Mouse (Mus musculus) liver, embryonic 15.5 days (tissue): Measurements from ENCODE around the gene Slc35g2. TPM values are rescaled to one million over a fixed set of nuclear protein-coding genes. Genes with fewer than 3 reads are reported as not detected.

ENCODE experiments used
- ATAC-seq: fragments of 200-750 bp; cut with Nextera tagmentation; 2 replicates; pipeline ENCODE4 v1.8.0; 2017; ENCODE audit warnings: moderate number of reproducible peaks, mild to moderate bottlenecking, moderate library complexity; ENCODE audit not compliant: insufficient read depth
- H3K27ac ChIP-seq: fragments of 300-500 bp; sonication (generic); replicated peaks from 2 replicates; pipeline ENCODE4 v1.5.1; 2015; ENCODE audit warnings: mild to moderate bottlenecking, inconsistent platforms
- H3K27me3 ChIP-seq: fragments of 300-500 bp; sonication (generic); 2 replicates; pipeline ENCODE4 v1.6.1; 2015; ENCODE audit warnings: mild to moderate bottlenecking, inconsistent platforms
- H3K36me3 ChIP-seq: fragments of 300-500 bp; sonication (generic); replicated peaks from 2 replicates; pipeline ENCODE4 v1.6.1; 2015; ENCODE audit warnings: moderate library complexity, mild to moderate bottlenecking, inconsistent platforms
- H3K4me1 ChIP-seq: fragments of 300-500 bp; sonication (generic); replicated peaks from 2 replicates; pipeline ENCODE4 v1.6.1; 2015; ENCODE audit warnings: inconsistent platforms
- H3K4me2 ChIP-seq: fragments of 300-500 bp; sonication (generic); 2 replicates; pipeline ENCODE4 v1.6.1; 2015; ENCODE audit warnings: moderate library complexity, mild to moderate bottlenecking, inconsistent platforms
- H3K4me3 ChIP-seq: fragments of 300-500 bp; sonication (generic); replicated peaks from 2 replicates; pipeline ENCODE4 v1.5.1; 2015; ENCODE audit warnings: mild to moderate bottlenecking, inconsistent platforms
- H3K9ac ChIP-seq: fragments of 300-500 bp; sonication (generic); 2 replicates; pipeline ENCODE4 v1.6.1; 2015; ENCODE audit warnings: moderate library complexity, mild to moderate bottlenecking, inconsistent platforms
- H3K9me3 ChIP-seq: fragments of 300-500 bp; sonication (generic); replicated peaks from 2 replicates; pipeline ENCODE4 v1.6.1; 2016; ENCODE audit warnings: inconsistent platforms
- WGBS: fragments of 180-500 bp; shearing (Covaris S2); methylation state at CpG from one replicate; pipeline ENCODE4 v1.1.7; 2015; ENCODE audit warnings: mixed read lengths; ENCODE audit not compliant: insufficient replicate concordance; 5-methylcytosine and 5-hydroxymethylcytosine counted together
- polyA plus RNA-seq: library from polyadenylated mRNA; unstranded; fragments of >200 nt; fragmentation: Nextera tagmentation; extraction: Ambion mirVana; gene quantifications from 2 replicates; pipeline ENCODE4 v1.2.1, GENCODE M21; 2015

Slc35g2 gene
- polyA plus RNA-seq, 1 experiment from 2014 or later, result 1.1 TPM

DNA sequence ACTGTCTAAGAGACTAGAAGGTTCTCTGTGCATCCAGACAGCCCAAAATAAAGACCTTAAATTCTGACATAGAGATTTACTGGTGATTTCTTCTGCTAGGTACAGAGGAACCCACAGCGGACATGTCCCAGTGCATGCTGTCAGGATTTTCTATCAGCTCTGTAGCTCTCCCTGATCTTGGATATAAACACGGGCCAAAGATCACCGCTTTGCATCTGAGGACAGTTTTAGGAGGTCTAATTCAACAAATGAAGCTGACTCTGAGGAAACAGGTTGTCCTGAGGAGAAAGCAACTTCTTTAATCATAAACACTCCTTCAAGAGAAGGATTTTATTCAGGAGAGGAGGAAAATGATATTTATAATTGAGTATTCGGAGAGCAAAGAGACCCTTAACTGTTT, 13.1 kb upstream of the Slc35g2 start:
- H3K9me3 ChIP-seq, result no peaks in the 10 kb centered on the region
- no peak overlapping the region for H3K4me3 ChIP-seq
- no peak for ATAC-seq
- H3K27ac ChIP-seq, result no peak overlapping the region
- H3K4me2 ChIP-seq, result no peak overlapping the region
- H3K27me3 ChIP-seq, result no peaks in the 10 kb centered on the region
- 0 out of 2 replicates have a peak, but pooled peaks cover 10% of the 10 kb centered on the region for H3K4me1 ChIP-seq
- H3K36me3 ChIP-seq, result no peaks in the 10 kb centered on the region
- 70% methylated on average over 4 of the region's 4 CpGs for WGBS
- no peak overlapping the region for H3K9ac ChIP-seq

- 0 out of 2 replicates have a peak, but pooled peaks cover 10% of the 10 kb centered on the region for H3K4me1 ChIP-seq
- H3K9ac ChIP-seq, result no peak overlapping the region
- no peaks in the 10 kb centered on the region for H3K36me3 ChIP-seq
- no peak overlapping the region for H3K4me2 ChIP-seq
- H3K27me3 ChIP-seq, result no peaks in the 10 kb centered on the region
- 48% methylated on average over 13 of the region's 13 CpGs for WGBS
- no peak overlapping the region for H3K27ac ChIP-seq
- H3K9me3 ChIP-seq, result no peaks in the 10 kb centered on the region
- H3K4me3 ChIP-seq, result no peak overlapping the region
- ATAC-seq, result no peak
Observed at GRCm38 (mm10) chr9:100582883-100583575, 12.1 kb upstream of the Slc35g2 start.

DNA sequence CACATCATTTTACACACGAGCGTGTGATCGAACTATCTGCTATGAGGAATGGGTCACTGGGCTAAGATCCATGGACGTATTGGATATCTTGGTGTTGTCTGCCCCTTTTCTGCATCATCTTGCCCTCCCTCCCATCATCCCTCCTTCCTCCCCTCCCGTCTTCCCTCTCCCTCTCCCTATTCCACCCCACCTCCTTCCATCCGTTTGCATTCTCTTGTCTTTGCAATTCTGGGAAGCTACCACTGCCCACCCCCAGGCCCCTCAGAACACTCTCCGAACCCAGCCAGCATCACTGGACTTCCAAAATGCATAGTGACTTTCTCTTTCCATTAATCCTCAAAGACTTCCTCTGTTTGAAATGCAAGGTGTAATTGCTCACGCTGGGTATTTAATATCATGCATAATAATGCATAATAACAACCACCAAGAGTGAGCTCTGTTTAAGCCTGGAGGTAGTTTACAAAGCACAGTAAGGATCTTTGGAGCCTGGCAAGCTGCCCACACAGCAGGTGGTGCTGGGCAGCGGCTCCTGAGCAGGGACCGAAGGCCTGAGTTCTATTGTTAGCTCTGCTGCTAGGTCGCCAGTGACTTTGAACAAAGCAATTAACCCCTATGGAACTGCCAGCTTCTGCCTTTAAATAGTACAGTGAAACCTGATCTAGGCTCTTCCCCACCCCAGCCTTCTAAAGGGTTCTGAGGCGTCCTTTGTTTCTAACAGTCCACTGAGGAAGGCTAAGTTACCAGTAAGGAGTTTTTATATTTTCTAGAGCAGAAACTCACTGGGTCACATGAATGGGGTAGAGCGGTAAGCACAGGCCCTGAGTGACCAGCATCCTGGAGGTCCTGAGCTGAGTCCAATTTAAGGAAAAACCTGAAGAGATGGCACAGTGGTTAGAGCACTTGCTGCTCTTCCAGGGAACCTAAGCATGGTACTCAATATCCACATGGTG, 10.9 kb upstream of the Slc35g2 start:
- Histone ChIP-seq H3K9me3 (no peaks in the 10 kb centered on the region), H3K36me3 (no peaks in the 10 kb centered on the region), H3K27me3 (no peaks in the 10 kb centered on the region), H3K4me3 (no peak overlapping the region), H3K9ac (no peak overlapping the region), H3K4me1 (0 out of 2 replicates have a peak, but pooled peaks cover 10% of the 10 kb centered on the region), H3K4me2 (no peak overlapping the region), H3K27ac (no peak overlapping the region)
- ATAC-seq, result no peak
- 57% methylated on average over 13 of the region's 13 CpGs for WGBS

DNA sequence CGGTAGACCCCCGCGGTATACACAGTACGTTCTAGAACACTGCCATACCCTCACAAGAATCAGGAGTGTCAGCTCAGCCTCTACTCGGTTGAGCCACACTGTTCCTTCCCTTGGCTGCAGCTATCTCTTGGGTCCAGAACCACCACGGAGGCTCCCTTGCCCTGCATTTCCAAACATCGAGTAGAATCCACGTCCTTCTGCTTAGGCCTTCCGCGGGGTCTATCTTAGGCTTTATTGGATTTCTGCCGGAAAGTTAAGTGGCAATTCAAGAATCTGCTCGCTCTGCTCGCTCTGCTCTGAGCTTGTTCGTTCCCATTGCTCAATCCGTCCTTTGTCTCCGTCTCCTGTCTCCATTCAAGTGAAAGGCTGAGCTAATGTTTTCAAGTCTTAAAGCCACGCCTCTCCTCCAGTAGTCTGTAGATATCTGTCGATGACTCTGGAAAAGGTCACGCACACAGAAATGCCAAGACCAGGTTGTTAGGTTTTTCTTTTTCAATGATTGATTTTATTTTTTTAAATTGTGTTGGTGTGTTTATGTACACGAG, 9.4 kb upstream of the Slc35g2 start:
- H3K27me3 ChIP-seq, result peaks cover 4% of the 10 kb centered on the region; the same call in 1 of the 2 replicates
- WGBS, result 69% methylated on average over 20 of the region's 20 CpGs
- no peak for ATAC-seq
- H3K4me1 ChIP-seq, result 0 out of 2 replicates have a peak, but pooled peaks cover 10% of the 10 kb centered on the region
- no peak overlapping the region for H3K27ac ChIP-seq
- no peak overlapping the region for H3K9ac ChIP-seq
- H3K36me3 ChIP-seq, result no peaks in the 10 kb centered on the region
- H3K4me2 ChIP-seq, result no peak overlapping the region
- no peaks in the 10 kb centered on the region for H3K9me3 ChIP-seq
- H3K4me3 ChIP-seq, result no peak overlapping the region

GRCm38 (mm10) chr9:100573942-100574341, 3.1 kb upstream of the Slc35g2 start:
- Histone ChIP-seq H3K9me3 (no peaks in the 10 kb centered on the region), H3K4me3 (no peak overlapping the region), H3K9ac (no peak overlapping the region), H3K4me2 (no peak overlapping the region), H3K27ac (no peak overlapping the region), H3K36me3 (no peaks in the 10 kb centered on the region), H3K4me1 (peaks cover 7% of the 10 kb centered on the region; the same call in 1 of the 2 replicates), H3K27me3 (peaks cover 38% of the 10 kb centered on the region)
- no peak for ATAC-seq
- WGBS, result 50% methylated on average over 5 of the region's 5 CpGs

DNA sequence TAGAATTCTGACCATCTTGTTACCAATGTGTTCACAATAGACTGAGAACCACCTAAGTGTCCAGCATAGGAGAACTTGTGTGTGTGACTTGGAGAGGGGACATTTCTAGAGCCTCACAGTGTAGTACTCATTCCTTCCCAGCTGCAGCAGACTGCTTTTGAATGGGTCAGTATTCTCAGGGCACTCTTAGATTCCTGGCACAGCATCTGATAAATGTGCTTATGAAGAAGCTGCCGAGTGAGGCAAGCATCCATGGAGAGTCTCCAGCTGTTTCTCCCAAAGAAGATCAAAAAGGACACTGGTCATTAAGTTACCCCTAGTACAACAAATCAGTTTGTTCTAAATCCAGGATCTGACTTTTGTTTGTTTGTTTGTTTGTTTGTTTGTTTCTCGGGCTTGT, 2.4 kb upstream of the Slc35g2 start:
- 58% methylated on average over 2 of the region's 2 CpGs for WGBS
- Histone ChIP-seq H3K4me2 (no peak overlapping the region), H3K27ac (no peak overlapping the region), H3K4me1 (peaks cover 7% of the 10 kb centered on the region; the same call in 1 of the 2 replicates), H3K27me3 (peaks cover 44% of the 10 kb centered on the region), H3K9ac (no peak overlapping the region), H3K4me3 (no peak overlapping the region), H3K9me3 (no peaks in the 10 kb centered on the region), H3K36me3 (no peaks in the 10 kb centered on the region)
- ATAC-seq, result no peak

DNA sequence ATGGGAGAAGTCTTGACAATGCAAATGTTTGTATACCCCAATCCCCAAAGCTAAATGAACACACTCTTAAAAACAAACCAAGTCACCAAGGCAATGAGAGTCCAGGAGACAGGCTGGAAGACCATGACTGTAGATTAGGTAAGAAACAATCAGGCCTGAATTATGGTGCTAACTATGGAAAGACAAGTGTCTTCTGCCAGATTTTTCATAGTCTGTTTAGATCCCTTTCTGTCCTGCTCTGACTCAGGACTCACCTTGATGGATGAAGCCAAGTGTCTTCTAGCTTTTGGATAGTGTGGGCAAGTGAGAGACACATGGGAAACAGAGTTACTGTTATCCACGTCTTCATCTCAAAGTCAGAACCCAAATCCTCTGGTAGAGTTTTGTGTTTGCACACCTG, 621 bp upstream of the Slc35g2 start:
- no peak for ATAC-seq
- H3K27ac ChIP-seq, result no peak overlapping the region
- 44% methylated on average over 1 of the region's 1 CpGs for WGBS
- no peak overlapping the region for H3K4me3 ChIP-seq
- no peaks in the 10 kb centered on the region for H3K9me3 ChIP-seq
- no peaks in the 10 kb centered on the region for H3K36me3 ChIP-seq
- H3K9ac ChIP-seq, result no peak overlapping the region
- peaks cover 42% of the 10 kb centered on the region for H3K27me3 ChIP-seq
- peaks cover 7% of the 10 kb centered on the region; the same call in 1 of the 2 replicates for H3K4me1 ChIP-seq
- no peak overlapping the region for H3K4me2 ChIP-seq

GRCm38 (mm10) chr9:100569798-100570625, 878 bp downstream of the Slc35g2 start:
- Histone ChIP-seq H3K9ac (0 out of 2 replicates have a peak overlapping the region, but pooled peaks have one; percentile 4), H3K4me3 (peak overlapping the region; percentile 56), H3K27me3 (peaks cover 40% of the 10 kb centered on the region), H3K9me3 (no peaks in the 10 kb centered on the region), H3K36me3 (no peaks in the 10 kb centered on the region), H3K27ac (no peak overlapping the region), H3K4me1 (peaks cover 7% of the 10 kb centered on the region; the same call in 1 of the 2 replicates), H3K4me2 (peak overlapping the region; percentile 68)
- 7% methylated on average over 32 of the region's 32 CpGs for WGBS
- no peak for ATAC-seq

DNA sequence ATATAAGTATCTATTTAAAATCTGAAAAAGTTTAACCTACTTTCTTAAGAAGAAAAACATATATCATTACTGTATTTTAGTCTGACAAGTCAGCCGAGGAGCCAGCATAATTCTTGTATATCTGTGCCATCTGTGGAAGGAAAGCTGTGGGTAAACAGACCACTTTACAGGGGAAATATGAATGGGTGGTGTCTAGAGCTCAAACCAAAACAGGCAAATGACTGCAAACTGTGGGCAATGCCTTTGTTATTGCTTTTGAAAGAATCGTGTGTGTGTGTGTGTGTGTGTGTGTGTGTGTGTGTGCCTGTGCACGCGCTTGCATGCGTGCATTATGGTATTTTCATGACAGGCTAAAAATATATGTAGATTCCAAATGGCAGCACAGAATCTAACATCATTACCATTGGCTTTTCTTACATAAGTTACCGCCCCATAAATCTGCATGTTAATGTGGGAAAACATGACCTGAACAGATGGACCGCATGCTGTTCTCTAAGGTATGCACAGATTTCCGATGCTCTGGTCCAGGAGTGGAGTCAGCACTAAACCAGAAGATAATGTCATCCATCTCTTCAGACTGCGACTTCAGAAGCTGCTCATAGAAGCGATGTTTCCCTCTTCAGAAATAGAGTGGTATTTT, 10.5 kb downstream of the Slc35g2 start:
- ATAC-seq, result no peak
- H3K4me3 ChIP-seq, result no peak overlapping the region
- no peaks in the 10 kb centered on the region for H3K9me3 ChIP-seq
- no peak overlapping the region for H3K27ac ChIP-seq
- no peaks in the 10 kb centered on the region for H3K36me3 ChIP-seq
- no peaks in the 10 kb centered on the region for H3K27me3 ChIP-seq
- no peak overlapping the region for H3K9ac ChIP-seq
- no peak overlapping the region for H3K4me2 ChIP-seq
- no peaks in the 10 kb centered on the region for H3K4me1 ChIP-seq
- 69% methylated on average over 10 of the region's 10 CpGs for WGBS

- no peak overlapping the region for H3K4me2 ChIP-seq
- no peak for ATAC-seq
- no peaks in the 10 kb centered on the region for H3K36me3 ChIP-seq
- H3K4me3 ChIP-seq, result no peak overlapping the region
- no peaks in the 10 kb centered on the region for H3K4me1 ChIP-seq
- H3K9ac ChIP-seq, result no peak overlapping the region
- H3K27ac ChIP-seq, result no peak overlapping the region
- no peaks in the 10 kb centered on the region for H3K9me3 ChIP-seq
- no peaks in the 10 kb centered on the region for H3K27me3 ChIP-seq
Observed at GRCm38 (mm10) chr9:100558991-100559390, 11.9 kb downstream of the Slc35g2 start.
